Mouse (Mus musculus) R1 (cell line): ENCODE data around the gene Eri3.

Experiments used
- DNase-seq: peaks from one replicate; pipeline ENCODE4 v3.0.0-alpha.2; 2018; ENCODE audit warnings: low read depth, low spot score

The Eri3 gene

DNA sequence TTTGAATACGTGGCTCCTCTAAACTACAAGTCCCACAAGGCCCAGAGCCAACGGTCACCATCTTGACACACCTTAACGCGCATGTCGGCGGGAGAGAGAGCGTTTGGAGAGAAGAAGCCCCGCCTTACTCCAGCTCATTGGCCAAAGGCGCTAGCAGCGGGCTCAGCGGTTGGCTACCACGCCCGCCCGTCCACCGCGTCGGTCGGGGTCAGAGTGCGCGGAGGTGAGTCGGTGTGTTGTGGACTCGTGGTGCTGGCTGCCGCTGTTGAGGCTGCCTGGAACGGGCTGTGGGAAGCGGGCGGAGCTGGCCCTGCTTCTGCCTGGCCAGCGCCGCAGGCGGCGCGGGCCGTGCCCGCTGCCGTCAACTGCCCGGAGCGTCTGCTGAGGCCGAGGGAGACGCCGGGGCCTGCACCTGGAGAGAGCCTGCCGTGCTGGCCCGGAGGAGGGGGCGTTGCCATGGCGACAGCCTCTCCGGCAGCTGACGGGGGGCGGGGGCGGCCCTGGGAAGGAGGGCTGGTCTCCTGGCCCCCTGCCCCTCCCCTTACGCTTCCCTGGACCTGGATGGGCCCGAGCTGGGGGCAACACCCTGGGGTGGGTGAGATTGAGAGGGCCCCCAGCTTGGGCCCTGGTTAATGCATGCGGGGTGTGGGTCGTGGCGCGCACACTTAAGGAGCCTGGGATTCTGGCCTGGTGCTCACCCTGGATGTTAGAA, at the start of gene Eri3:
Eri3 (plus strand) TSS at position 226 of the 712 bp plus-strand sequence.
- peak; percentile 99 for DNase-seq

DNA sequence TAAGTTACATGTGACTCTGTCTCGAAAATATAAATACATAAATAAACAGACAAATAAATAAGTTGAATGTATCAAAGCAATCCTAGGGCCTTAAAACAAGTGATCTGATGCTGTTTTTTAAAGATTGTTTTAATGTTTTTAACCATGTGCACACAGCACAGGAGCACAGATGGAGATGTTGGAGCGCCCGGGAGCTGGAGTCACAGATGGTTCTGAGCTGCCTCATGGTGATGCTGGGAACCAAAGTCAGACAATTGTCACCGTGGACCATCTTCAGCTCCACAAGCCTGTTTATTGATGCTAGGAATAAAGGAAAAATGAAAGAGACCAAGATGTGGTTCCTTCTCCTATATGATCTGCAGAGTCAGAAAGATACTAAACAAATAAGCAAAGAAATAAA, 31.9 kb upstream of the Eri3 start:
- DNase-seq: no peak

DNA sequence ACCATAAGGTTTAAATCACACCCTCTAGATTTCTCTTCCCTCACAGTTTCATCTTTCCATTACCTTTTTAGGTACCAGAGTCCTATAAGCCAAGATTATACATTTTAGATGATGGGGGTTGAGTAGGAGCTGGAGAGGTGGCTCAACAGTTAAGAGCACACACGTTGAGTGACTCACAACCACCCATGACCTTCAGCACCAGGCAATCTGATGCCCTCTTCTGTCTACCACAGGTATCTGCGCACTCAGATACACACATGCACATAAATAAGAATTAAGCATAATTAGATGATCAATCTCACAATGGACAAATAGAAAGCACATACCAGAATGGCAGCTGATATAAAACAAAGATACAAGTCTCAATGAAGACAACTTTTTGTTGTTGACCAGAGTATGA, 28.8 kb upstream of the Eri3 start:
- no peak for DNase-seq

DNA sequence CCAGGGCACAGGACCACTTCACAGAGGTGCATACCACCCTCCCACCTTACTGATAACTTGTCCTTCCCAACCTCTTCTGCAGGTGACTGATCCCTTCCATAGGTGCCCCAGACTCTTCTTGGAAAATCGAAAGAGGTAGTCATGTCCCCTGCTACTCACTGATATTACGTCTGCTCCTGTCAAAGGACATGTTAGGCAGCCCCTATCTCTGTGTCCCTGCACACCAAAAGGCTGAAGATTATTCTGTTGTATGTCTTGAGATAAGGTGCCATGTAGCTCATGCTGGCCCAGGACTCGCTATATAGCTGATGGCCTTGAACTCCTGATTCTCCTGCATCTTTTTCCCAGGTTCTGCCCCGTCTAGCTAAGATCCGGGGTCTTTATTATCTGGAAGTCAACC, 24.2 kb upstream of the Eri3 start:
- DNase-seq: no peak

DNA sequence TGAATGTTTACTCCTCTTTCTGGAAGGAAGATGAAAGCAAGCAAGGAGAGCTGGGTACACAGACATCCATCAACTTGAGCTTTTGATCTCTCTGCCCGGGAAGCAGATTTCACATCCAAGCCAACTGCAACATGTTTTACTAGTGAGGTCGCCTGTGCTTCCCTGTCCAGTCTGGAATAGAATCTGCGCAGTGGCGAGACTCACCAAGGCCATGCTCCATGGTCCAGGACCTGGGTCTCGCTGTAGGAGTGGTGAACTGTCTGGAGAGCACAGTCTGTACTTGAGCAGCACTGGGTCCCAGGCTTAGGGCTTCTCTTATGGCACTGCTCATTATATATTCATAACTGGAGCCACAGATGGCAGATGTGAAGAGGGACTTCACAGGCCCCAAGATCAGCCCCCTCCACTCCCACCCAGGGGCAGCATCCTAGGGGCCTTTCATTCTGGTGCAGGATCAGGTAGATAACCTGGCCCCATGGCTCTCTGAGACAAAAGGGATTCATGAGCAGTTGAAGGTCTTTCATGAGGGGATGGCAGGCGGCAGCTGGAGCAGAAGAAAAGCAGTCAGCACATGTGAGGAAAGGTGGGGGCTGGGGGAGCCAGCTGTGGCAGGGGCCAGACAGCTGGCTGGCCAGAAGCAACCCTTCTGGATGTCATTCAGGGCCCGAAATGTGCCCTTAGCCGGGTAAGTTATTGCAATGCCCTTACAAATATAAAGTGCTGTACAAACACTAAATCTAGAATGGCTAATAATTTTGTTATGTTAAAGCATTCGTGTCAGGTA, 22.9 kb upstream of the Eri3 start:
- DNase-seq: no peak

DNA sequence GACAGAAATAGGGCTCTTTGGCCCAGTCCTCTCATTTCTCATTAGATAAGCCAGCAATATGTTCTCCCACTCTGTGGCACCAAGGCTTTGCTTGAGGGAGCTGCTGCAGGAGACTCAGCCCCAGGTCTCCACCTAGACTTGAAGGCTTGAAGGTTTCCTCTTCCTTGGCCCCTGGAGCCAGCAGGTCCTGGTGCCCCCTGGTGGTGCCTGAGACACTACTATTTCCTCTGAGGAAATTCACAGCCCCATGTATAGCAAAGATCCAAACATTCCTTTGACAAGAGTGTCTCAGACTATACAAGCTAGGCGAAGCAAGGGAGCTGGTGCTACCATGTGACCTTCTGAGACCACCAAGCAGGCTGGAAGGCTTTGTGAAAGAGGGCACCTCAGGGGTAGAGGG, 22.2 kb upstream of the Eri3 start:
- peak; percentile 73 for DNase-seq

DNA sequence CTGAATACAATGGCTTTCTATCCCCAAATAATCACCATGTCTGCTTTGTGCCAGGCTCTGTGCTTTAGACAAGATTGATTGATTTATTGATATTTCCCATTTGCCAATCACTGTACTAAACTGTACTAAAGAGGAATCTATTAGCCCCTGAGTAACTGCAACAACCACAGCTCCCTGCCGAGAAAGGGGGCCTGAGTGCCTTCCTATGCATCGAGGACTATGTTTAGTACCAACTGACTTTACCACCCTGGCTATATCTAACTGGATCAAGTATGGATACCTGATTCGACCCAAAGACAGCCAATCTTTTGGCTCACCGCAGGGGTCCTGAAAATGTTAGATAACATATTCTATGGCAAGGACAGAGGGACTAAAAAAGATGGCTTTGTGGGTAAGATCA, 20.3 kb upstream of the Eri3 start:
- DNase-seq: no peak

DNA sequence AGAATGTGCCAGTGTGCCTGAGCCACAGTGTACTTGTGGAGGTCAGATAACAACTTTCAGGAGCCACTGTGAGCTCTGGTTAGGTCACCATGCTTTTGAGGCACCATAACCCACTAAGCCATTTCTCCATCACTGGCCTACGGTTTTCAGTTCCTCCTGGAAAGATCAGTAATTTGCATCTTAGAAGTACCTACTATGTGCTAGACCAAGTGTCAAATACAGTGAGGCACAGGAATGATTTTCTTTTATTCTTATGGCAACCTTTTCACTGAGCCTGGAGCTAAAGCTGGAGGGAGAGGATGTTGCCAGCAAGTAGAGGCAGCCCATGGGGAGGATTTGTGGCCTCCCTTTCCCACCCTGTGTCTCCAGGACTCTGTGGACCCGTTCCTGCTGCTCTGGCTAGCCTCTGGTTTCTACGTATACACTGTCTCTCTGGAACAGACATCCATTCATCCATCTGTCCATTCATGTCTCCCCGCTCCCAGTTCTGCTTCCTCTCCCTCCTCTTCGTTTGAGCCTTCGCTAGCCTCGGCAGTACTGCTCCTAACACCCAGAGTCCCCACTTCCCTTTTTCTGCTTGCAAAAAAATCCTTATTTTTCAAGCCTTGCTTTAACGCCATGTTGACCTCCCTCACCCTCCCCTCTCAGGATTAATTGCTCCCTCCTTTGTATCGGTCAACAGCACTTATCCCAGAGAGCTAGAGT, 14.5 kb upstream of the Eri3 start:
- no peak for DNase-seq

DNA sequence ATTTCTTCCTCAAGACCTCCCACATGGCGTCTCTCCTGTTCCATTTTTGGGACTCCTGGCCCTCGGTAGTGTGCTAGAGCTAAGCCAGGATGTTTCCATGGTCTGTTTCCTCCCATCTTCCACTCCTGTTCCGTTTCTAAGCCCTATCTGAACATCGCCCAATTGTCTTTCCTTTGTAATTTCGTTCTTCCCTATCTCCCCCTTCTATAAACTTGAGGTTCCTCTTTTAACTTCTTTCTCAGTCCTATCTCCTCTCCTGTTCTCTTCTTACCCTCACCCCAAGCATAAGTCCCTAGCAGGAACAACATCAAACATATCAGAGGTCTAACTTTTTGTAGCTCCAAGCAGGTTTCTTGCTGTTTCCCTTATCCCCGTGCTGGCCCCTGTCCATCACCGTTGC, 13.2 kb upstream of the Eri3 start:
- DNase-seq: no peak

DNA sequence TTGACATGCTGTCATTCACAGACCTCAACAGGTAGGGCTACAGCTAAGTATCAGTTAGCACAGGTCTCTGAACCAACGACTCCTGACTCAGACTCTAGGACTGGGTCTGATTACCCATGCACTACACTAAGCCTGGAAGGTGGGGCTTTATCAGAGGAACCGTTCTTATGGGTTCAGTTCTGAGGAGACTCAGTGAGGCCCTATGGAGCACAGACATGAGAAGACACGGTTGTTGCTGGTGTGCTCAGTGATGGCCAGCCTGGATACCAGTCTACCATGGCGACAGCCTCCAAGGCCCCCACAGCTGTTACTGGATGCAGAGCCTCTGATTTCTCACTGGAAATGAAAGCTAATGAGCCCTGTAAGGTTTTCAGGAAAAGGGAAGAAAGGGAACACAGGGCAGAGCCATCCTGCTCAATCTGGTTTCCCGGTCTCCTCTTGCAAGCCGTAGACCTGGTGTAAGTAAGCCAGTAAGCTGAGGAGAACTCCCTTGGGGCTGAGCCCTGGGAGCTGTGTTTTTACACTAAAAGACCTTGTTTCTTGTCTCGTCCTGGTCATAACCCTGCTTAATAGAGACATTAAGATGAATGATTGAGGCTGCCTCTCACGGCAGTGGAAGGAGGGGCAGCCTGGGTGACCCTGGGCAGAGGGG, 10.7 kb upstream of the Eri3 start:
- no peak for DNase-seq

DNA sequence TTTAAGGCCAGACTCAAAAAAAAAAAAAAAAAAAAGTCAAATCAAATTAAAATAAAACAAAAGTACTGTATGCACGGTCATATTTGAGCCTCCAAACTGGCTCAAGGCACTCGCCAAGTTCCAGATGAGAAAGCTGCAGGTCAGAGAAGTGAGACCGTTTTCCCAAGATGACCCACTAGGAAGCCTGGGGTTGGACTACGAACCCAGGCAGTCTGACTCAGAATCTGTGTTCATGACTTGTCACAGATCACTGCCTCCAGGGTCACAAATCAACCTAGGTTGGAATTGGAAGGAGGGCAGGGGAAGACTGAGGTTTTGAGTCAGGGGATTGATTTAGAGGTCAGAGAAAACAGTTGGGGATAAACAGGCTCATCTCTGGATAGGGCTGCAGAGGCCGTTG, 9.6 kb upstream of the Eri3 start:
- DNase-seq: no peak

DNA sequence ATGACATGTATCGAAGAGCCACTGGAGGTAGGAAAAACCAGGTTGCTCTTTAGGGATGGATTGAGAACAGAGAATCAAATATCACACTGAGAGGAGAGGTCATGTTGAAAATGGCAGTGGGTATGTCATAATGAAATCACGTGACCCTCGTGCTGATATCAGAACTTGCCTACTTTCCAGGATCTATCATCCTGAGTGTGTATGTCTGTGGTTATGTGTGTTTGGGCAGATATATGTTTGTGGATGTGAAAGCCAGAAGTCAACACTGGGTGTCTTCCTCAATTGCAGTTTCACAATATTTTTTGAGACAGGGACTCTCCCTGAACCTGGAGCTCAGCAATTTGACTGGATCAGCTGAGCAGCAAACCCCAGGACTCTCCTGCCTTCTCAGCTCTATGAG, 4.7 kb upstream of the Eri3 start:
- DNase-seq: no peak

DNA sequence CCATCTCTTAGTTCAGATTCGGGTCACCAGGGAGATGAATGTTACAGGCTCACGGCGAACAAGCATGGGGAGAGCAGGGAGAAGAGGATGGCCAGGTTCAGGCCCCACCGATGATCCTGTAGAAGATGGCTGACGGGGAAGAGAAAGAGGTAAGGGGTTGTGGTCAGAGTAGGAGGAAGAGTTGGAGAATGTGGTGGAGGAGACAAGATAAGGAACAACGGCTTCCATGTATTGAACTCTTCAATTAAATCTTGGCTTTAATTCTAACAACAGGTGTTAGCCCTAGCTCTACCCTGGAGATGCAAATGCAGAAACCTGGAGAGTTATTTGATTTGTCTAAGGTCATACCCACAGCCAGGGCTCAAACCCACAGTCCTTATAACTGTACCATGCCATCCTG, 3.5 kb upstream of the Eri3 start:
- DNase-seq: no peak

DNA sequence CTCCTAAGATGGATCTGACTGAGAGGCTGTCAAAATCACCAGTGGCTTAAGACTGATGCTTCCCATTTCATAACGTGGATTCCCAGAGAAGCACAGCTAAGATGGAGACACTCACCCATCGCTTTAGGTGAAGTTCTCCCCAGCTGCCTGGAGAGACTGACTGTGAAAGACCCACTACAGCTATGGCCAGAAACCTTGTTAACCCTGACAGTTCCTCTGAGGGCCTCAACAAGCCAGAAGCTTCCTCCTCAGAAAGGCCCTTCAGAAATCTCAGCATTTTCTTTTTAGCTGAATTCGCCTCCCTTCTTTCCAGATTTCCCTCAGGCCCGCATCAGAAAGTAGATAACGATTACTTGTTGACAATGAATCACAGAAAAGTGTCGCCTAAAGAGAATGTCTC, 589 bp upstream of the Eri3 start:
- DNase-seq: no peak

DNA sequence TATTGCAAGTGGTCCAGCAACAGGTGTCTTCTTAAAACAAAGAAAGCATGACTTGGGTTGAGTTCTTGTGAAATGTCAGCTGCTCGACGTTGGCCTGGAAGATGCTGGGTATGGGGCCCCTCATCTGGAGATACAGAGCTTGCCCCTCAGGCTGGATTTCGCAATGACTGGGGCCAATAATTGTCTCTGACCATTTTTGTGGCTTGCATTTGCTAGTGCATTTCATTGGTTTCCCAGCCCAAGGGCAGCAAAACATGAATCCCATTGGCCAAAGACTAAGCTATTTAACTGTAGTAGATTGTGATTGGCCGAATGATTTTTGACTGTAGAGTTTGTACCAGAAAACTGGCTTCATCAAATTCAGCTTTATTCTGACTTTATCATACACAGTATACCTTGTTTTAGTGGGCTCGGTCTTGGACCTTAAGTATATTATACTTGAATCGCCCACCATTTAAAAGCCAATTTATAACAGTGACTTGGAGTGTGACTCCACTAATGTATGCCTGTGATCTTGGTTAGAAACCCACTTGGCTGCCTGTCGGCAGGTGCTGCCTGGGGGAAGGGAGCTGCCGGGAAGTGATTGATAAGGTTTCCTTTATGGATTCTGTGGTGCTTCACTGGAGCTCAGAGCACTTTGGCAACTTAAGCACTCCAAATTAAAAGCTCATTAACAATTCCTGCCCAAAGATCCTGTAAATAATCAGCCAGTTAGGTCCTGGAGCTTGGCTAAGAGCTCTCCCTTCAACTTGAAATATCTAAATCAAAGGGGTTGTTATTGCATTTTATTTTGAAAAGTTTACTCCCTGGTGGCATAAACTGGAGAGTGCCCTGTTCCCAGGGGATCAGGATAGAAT, 1.2 kb downstream of the Eri3 start:
- DNase-seq: peak; percentile 20

DNA sequence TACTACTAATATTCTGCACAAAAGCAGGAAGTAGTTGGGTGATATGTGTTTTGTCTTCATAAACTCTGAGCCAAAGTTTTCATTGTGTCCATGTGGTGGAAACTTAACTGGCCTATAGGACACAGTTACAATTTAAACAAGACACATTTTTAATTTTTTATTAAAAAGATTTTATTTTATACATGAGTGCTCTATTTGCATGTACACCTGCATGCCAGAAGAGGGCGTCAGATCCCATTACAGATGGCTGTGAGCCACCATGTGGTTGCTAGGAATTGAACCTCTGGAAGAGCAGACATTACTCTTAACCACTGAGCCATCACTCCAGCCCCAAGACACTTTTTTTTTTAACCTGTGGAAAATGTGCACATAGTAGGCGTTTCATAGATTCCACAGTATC, 5.3 kb downstream of the Eri3 start:
- DNase-seq: peak; percentile 20

DNA sequence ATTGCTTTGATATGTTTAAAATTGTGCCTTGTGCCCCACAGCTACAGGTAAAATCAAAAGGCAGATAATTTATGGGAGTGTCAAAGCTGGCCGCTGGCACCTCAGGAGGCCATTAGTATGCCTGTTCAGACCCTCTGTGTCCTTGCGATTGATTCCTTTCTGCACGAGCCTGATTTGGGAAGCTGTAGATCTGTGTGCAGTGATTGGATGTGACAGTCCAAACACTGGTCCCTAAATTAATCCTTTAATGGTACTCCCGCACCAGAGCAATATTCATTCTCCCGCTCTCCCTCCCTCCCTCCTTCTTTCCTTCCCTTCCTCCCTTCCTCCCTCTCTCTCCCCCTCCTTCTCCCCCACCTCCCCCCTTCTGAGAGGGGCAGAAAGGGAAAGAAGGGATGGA, 6.2 kb downstream of the Eri3 start:
- DNase-seq: no peak

DNA sequence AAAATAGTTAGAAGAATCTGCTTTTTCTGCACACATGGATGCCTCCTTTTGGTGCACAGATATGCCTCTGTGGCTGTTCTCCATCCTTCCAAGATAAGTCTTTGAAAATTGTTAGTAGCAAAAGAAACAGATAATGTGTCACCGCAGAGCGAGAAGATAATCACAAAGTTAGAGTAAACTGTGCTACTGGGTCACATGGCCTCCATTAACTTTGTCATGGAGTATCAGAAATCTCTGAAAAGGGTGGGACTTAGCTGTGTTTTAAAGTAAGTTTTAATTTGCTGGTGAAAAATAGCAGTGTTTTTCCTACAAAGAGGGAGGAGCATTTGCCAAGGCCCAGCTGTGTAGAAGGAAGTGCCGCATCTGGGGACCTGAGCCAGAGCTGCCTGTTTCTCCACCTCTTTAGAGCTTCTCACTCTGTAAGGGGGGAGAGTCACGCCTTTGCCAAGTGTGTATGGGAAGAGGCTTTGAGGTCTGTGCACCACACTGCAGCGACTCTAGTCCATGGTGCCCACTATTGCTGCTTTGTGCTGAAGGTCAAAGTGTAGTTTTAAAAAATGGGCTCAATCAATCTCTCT, 7.0 kb downstream of the Eri3 start:
- no peak for DNase-seq

DNA sequence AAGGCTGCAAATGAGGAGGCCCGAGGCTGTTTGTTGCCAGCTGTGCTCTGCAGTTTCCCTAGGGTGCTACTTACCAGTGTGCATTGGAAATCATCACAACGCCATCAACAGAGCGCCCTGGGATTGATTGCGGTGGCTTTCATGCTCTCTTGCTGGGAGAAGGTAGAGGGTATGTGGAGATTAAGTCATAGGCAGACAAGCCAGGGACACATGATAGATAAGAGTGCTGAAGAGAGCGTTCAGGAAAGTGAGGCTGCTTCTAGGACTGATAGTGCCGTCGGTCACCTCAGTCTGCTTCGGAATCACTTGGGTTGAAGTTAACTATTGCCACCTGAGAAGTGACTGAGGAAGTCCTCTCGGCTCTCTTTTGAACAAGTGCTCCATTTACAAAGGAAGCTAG, 13.8 kb downstream of the Eri3 start:
- no peak for DNase-seq

DNA sequence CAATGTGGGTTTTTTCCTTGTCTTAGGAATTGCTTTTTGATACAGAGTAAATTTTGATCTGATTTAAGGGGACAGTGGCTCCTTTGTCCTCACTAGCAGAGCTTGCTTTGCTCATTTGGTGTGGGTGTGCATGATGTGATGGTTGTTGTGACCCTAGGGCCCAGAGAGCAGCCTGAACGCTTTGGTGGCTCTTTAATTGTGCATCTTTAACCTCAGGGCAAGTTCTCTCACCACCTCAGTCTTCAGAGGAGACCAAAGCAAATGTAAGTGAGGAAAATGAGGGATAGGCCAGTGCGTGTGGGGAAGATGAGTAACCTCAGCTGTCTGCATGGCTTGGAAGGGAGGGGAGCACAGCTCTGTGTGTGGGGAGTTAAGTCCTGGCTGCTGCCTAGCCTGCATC, 18.7 kb downstream of the Eri3 start:
- DNase-seq: no peak

DNA sequence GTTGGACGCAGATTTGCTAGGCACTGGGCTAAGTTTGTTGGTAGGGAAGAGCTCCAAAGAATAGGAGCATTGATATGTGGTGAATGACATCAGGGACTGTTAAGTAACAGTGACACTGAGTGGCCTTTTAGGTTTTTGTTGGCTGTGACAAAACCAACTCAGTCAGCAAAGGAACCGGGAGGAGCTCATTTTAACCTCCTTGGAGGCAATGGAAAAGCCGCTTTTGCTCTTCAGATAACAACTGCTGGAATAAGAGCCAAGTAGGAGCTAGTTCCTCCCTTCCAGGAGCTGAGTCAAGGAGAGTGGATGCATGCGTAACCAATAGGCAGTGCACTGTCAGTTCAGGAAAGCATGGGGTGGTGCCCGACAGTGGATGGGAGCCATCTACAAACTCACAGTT, 20.8 kb downstream of the Eri3 start:
- no peak for DNase-seq
